Mouse (Mus musculus) MEL (cell line): Measurements from ENCODE around the gene Trim50. TPM values are rescaled to one million over a fixed set of nuclear protein-coding genes. Genes with fewer than 3 reads are reported as not detected.

Source experiments
- DNase-seq: peaks from one replicate; pipeline ENCODE4 v3.0.0; 2011; ENCODE audit warnings: low read depth, low spot score
- H3K27ac ChIP-seq: 2 replicates; pipeline ENCODE4 v1.5.1; 2012; ENCODE audit warnings: low read depth, mild to moderate bottlenecking, control low read depth, low read length, moderate library complexity; ENCODE audit not compliant: control insufficient read depth
- H3K27me3 ChIP-seq, 2 experiments: fragments of 150-350 bp in 1 of 2; sonication (generic) in 1 of 2; 2 replicates each; pipeline ENCODE4 v1.6.1; 2012; ENCODE audit warnings: low read length in 2 of 2, mild to moderate bottlenecking in 2 of 2, improper control_type of control experiment in 1 of 2, moderate library complexity in 1 of 2; ENCODE audit not compliant: insufficient read depth in 2 of 2, control insufficient read depth in 1 of 2
- H3K36me3 ChIP-seq, 2 experiments: 2 replicates each; pipeline ENCODE4 v1.6.1; 2012 to 2014; ENCODE audit warnings: low read length in 2 of 2, improper control_type of control experiment in 1 of 2, inconsistent platforms in 1 of 2, mild to moderate bottlenecking in 1 of 2; ENCODE audit not compliant: insufficient read depth in 2 of 2, control insufficient read depth in 1 of 2
- H3K4me1 ChIP-seq, 2 experiments: fragments of 150-350 bp in 1 of 2; sonication (generic) in 1 of 2; 2 replicates each; pipeline ENCODE4 v1.6.1; 2012; ENCODE audit warnings: low read length in 2 of 2, improper control_type of control experiment in 1 of 2, mild to moderate bottlenecking in 1 of 2; ENCODE audit not compliant: insufficient read depth in 2 of 2, control insufficient read depth in 1 of 2
- H3K4me3 ChIP-seq, 2 experiments: fragments of 150-350 bp in 1 of 2; sonication (generic) in 1 of 2; 2 replicates each; pipeline ENCODE4 v1.5.1; 2012; ENCODE audit warnings: low read depth in 2 of 2, low read length in 2 of 2, mild to moderate bottlenecking in 2 of 2, moderate library complexity in 2 of 2, control low read depth in 1 of 2, improper control_type of control experiment in 1 of 2; ENCODE audit not compliant: control insufficient read depth in 1 of 2, insufficient read depth in 1 of 2
- H3K79me2 ChIP-seq: 2 replicates; pipeline ENCODE4 v1.6.1; 2012; ENCODE audit warnings: mild to moderate bottlenecking, low read length, moderate library complexity; ENCODE audit not compliant: control insufficient read depth, poor library complexity, insufficient read depth
- H3K9ac ChIP-seq: 2 replicates; pipeline ENCODE4 v1.6.1; 2012; ENCODE audit warnings: low read depth, mild to moderate bottlenecking, control low read depth, low read length, moderate library complexity; ENCODE audit not compliant: control insufficient read depth, poor library complexity, severe bottlenecking
- H3K9me3 ChIP-seq: fragments of 150-350 bp; sonication (generic); replicated peaks from 2 replicates; pipeline ENCODE4 v1.6.1; 2012; ENCODE audit warnings: mild to moderate bottlenecking, low read length, improper control_type of control experiment, moderate library complexity; ENCODE audit not compliant: insufficient read depth
- CHD1 ChIP-seq: IDR thresholded peaks from 2 replicates; pipeline ENCODE4 v1.6.1; 2012; ENCODE audit warnings: low read depth, mild to moderate bottlenecking, inconsistent platforms, low read length, improper control_type of control experiment
- CTCF ChIP-seq, 3 experiments: IDR thresholded peaks in 2 of 3; conservative IDR thresholded peaks in 1 of 3; 2 replicates each; pipeline ENCODE4 v1.5.1; 2011 to 2012; ENCODE audit warnings: low read length in 3 of 3, low read depth in 2 of 3, mild to moderate bottlenecking in 2 of 3, improper control_type of control experiment in 1 of 3, inconsistent platforms in 1 of 3, mixed read lengths in 1 of 3, moderate library complexity in 1 of 3; ENCODE audit not compliant: control insufficient read depth in 1 of 3, insufficient read depth in 1 of 3, poor library complexity in 1 of 3, severe bottlenecking in 1 of 3
- E2F4 ChIP-seq: IDR thresholded peaks from 2 replicates; pipeline ENCODE4 v1.6.1; 2011; ENCODE audit warnings: low read depth, low read length, improper control_type of control experiment, borderline replicate concordance
- EP300 ChIP-seq, 2 experiments: IDR thresholded peaks; 2 replicates each; pipeline ENCODE4 v1.6.1; 2011; ENCODE audit warnings: improper control_type of control experiment in 2 of 2, low read length in 2 of 2, low read depth in 1 of 2, mild to moderate bottlenecking in 1 of 2
- ETS1 ChIP-seq: IDR thresholded peaks from 2 replicates; pipeline ENCODE4 v1.6.1; 2012; ENCODE audit warnings: low read depth, mild to moderate bottlenecking, inconsistent platforms, low read length, improper control_type of control experiment, moderate library complexity
- GABPA ChIP-seq: IDR thresholded peaks from 2 replicates; pipeline ENCODE4 v1.6.1; 2012; ENCODE audit warnings: low read depth, mild to moderate bottlenecking, inconsistent platforms, low read length, improper control_type of control experiment, moderate library complexity
- HCFC1 ChIP-seq: IDR thresholded peaks from 2 replicates; pipeline ENCODE4 v1.6.1; 2012; ENCODE audit warnings: low read depth, mild to moderate bottlenecking, inconsistent platforms, low read length, improper control_type of control experiment, moderate library complexity
- MXI1 ChIP-seq: IDR thresholded peaks from 2 replicates; pipeline ENCODE4 v1.6.1; 2011; ENCODE audit warnings: mild to moderate bottlenecking, low read depth, low read length, improper control_type of control experiment
- NELFE ChIP-seq: IDR thresholded peaks from 2 replicates; pipeline ENCODE4 v1.6.1; 2011; ENCODE audit warnings: low read depth, low read length, improper control_type of control experiment
- NRF1 ChIP-seq: IDR thresholded peaks from 2 replicates; pipeline ENCODE4 v1.6.1; 2014; ENCODE audit warnings: low read depth, mild to moderate bottlenecking, inconsistent platforms, low read length, improper control_type of control experiment, moderate library complexity; ENCODE audit not compliant: poor library complexity, insufficient read depth, severe bottlenecking
- POLR2A ChIP-seq, 2 experiments: IDR thresholded peaks; 2 replicates each; pipeline ENCODE4 v1.6.1; 2011 to 2012; ENCODE audit warnings: low read length in 2 of 2, mild to moderate bottlenecking in 2 of 2, control low read depth in 1 of 2, improper control_type of control experiment in 1 of 2, low read depth in 1 of 2, moderate library complexity in 1 of 2; ENCODE audit not compliant: control insufficient read depth in 1 of 2, insufficient read depth in 1 of 2, poor library complexity in 1 of 2
- POLR2AphosphoS5 ChIP-seq: IDR thresholded peaks from 2 replicates; pipeline ENCODE4 v1.6.1; 2012; ENCODE audit warnings: low read depth, borderline replicate concordance, mild to moderate bottlenecking, inconsistent platforms, low read length, moderate library complexity, mixed read lengths
- TAL1 ChIP-seq: IDR thresholded peaks from 2 replicates; pipeline ENCODE4 v1.6.1; 2012; ENCODE audit warnings: mild to moderate bottlenecking, inconsistent platforms, low read length, moderate library complexity, mixed read lengths
- TBP ChIP-seq: IDR thresholded peaks from 2 replicates; pipeline ENCODE4 v1.8.0; 2011; ENCODE audit warnings: low read depth, low read length, improper control_type of control experiment
- USF1 ChIP-seq: IDR thresholded peaks from 2 replicates; pipeline ENCODE4 v1.6.1; 2014; ENCODE audit warnings: low read depth, mild to moderate bottlenecking, inconsistent platforms, low read length, improper control_type of control experiment, moderate library complexity
- USF2 ChIP-seq, 2 experiments: IDR thresholded peaks; 2 replicates each; pipeline ENCODE4 v1.6.1; 2011 to 2012; ENCODE audit warnings: improper control_type of control experiment in 2 of 2, low read length in 2 of 2, borderline replicate concordance in 1 of 2, inconsistent platforms in 1 of 2, low read depth in 1 of 2, mild to moderate bottlenecking in 1 of 2; ENCODE audit not compliant: insufficient read depth in 1 of 2
- ZNF384 ChIP-seq: IDR thresholded peaks from 2 replicates; pipeline ENCODE4 v1.6.1; 2012; ENCODE audit warnings: low read depth, mild to moderate bottlenecking, inconsistent platforms, low read length, improper control_type of control experiment
- polyA plus RNA-seq, 2 experiments: library from polyadenylated mRNA; stranded (reverse) in 1 of 2; unstranded in 1 of 2; fragments of >175 nt in 1 of 2; fragments of >200 nt in 1 of 2; gene quantifications; 2 replicates each; pipeline versions ENCODE4 v1.2.1 to v1.2.4; 2012; ENCODE audit warnings: low replicate concordance in 2 of 2, low read depth in 1 of 2; ENCODE audit not compliant: insufficient read length in 2 of 2, insufficient read depth in 1 of 2, missing spikeins in 1 of 2
- total RNA-seq: library from RNA; depleted of rRNA; stranded (reverse); fragments of 300-350 nt; gene quantifications from 2 replicates; pipeline ENCODE4 v1.2.3, GENCODE M21; 2012

Gene Trim50
- total and polyA plus RNA-seq, 3 experiments, result not detected

DNA sequence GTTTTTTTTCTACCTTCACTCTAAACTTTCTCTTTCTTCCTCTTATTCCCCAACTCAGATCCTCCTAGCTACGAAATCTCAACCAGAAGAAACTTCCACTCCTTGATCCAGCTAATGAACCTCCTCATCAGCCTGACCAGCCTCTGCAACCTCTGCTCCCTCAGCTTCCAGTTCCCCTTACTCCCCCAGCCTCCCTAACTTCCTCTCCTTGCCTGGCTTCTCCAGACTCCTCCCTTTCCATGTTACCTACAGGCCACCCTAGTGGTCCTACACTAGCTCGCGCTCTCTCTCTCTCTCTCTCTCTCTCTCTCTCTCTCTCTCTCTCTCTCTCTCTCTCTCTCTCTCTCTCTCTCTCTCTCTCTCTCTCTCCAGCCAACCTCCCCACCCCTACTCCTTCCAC is 36.9 kb upstream of the Trim50 start:
- Histone ChIP-seq H3K9me3 (no peaks in the 10 kb centered on the region), H3K36me3 (no peaks in the 10 kb centered on the region), H3K4me3 (no peak overlapping the region), H3K27ac (no peak overlapping the region), H3K27me3 (peaks cover 4 to 8% of the 10 kb centered on the region in 2 experiments), H3K9ac (no peak overlapping the region), H3K79me2 (no peaks in the 10 kb centered on the region), H3K4me1 (no peaks in the 10 kb centered on the region)
- TF ChIP-seq HCFC1 (no peak), POLR2A (IDR thresholded peaks at IDR 0.05; ENCODE audit: control insufficient read depth in 1 of 2, insufficient read depth in 1 of 2, low read depth in 1 of 2, low read length in 2 of 2, poor library complexity in 1 of 2) (no peak)
- DNase-seq, result no peak

DNA sequence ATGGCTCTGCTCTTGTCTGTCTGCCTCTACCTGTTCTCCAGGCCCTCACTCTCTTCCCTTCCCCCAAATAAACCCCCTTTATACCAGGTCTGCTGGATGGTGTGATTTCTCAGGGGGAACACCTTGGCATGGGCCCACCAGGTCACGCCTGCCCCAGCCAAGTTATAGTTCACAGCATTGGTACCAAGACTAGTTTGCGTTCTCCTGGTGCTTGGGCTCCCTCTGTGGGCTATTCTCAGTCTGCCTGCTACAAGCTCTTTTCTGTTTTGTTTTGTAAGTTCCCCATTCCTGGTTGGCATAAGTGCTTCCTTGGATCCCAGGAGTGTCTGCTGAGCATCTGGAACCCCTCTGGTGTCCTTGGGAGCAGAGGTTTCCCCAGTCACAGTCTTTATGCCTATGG is 33.2 kb upstream of the Trim50 start:
- H3K9ac ChIP-seq, result no peak overlapping the region
- H3K36me3 ChIP-seq, result no peaks in the 10 kb centered on the region
- H3K79me2 ChIP-seq, result no peaks in the 10 kb centered on the region
- no peak overlapping the region for H3K27ac ChIP-seq
- no peaks in the 10 kb centered on the region for H3K4me1 ChIP-seq
- no peaks in the 10 kb centered on the region for H3K9me3 ChIP-seq
- no peak overlapping the region for H3K4me3 ChIP-seq
- H3K27me3 ChIP-seq, result peaks cover 10 to 11% of the 10 kb centered on the region in 2 experiments
- DNase-seq, result no peak
- TF ChIP-seq CTCF (IDR thresholded peaks at IDR 0.05 in 2 of 3, conservative IDR thresholded peaks at IDR 0.05 in 1 of 3; ENCODE audit: control insufficient read depth in 1 of 3, insufficient read depth in 1 of 3, low read depth in 2 of 3, low read length in 3 of 3, poor library complexity in 1 of 3, severe bottlenecking in 1 of 3), result peak in 1 of 3 experiments; percentile 9; a peak in 1 of 6 replicates
- TF ChIP-seq MXI1, result no peak

DNA sequence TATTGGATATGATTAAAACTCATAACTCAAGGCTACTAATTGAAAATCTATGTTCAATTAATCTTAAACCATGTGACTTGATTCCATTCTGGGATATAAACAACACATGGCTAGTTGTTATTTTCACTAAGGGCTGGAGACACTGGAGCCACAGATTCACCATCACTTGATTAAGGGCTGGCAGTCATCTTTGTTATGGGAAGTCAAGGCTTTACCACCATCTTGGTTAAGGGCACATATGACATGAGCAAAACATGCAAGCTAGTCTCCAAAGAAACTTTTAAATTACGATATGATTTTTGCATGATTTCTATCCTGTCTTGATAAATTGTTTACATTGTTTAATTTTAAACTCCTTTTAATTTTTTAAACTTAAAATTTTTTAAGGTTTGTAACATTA is 30.9 kb upstream of the Trim50 start:
- TF ChIP-seq NELFE, result no peak
- TF ChIP-seq TBP, result no peak
- TF ChIP-seq CHD1, result no peak
- TF ChIP-seq ETS1, result no peak
- TF ChIP-seq GABPA, result no peak
- TF ChIP-seq TAL1, result no peak
- peak; percentile 46; the same call in 1 of the 2 replicates for TF ChIP-seq HCFC1
- TF ChIP-seq USF1, result no peak
- 0 out of 2 replicates have a peak, but pooled peaks have one; percentile 8 for TF ChIP-seq NRF1
- TF ChIP-seq POLR2AphosphoS5, result no peak
- no peak for TF ChIP-seq EP300 (IDR thresholded peaks at IDR 0.05; ENCODE audit: low read depth in 1 of 2, low read length in 2 of 2)
- no peak for TF ChIP-seq USF2 (IDR thresholded peaks at IDR 0.05; ENCODE audit: borderline replicate concordance in 1 of 2, insufficient read depth in 1 of 2, low read depth in 1 of 2, low read length in 2 of 2)
- TF ChIP-seq ZNF384, result no peak
- no peak for TF ChIP-seq E2F4
- Histone ChIP-seq H3K79me2 (no peaks in the 10 kb centered on the region), H3K9me3 (no peaks in the 10 kb centered on the region), H3K4me3 (no peak overlapping the region), H3K9ac (no peak overlapping the region), H3K4me1 (no peaks in the 10 kb centered on the region), H3K27me3 (peaks cover 11 to 21% of the 10 kb centered on the region in 2 experiments), H3K27ac (no peak overlapping the region), H3K36me3 (no peaks in the 10 kb centered on the region)
- DNase-seq, result peak; percentile 17
